In genomic region chr13:23750839-23751477, GRCm38 (mm10) we compare ENCODE assay signal across 8 mouse cellular contexts. TPM values are rescaled to one million over a fixed set of nuclear protein-coding genes. Genes with fewer than 3 reads are reported as not detected.
A peak's percentile ranks its signal among the peaks of the same experiment; 100 is the strongest.
DNase-seq lines count a peak whose midpoint lies in the region; ATAC-seq and TF ChIP-seq lines count a peak whose summit lies in the region.
"Not testable (repeated sequence)": the region's sequence is repeated elsewhere in the genome, so short reads cannot be mapped to it uniquely, and the experiment has no call there.

TSS of gene Hist1h2ab (plus strand) at chr13:23751126.

- peak; percentile 67 to 71 for DNase-seq in B cell, adult 2 months
- peak; percentile 26 to 29 for DNase-seq in adrenal gland, postnatal 4 days (ENCODE audit: low spot score in 2 of 2)
- DNase-seq in embryonic facial prominence, embryonic 14.5 days (ENCODE audit: low spot score), result peak; percentile 93
- DNase-seq in kidney, adult 9 months, result peak; percentile 60
- peak; percentile 90 for DNase-seq in limb, embryonic 14.5 days (ENCODE audit: low spot score)
- DNase-seq in spleen, adult 2 months (ENCODE audit: low read depth in 1 of 2, low spot score in 2 of 2), result peak in 1 of 2 experiments; percentile 66

- H3K27ac ChIP-seq in embryonic facial prominence, embryonic 14.5 days (replicated peaks; ENCODE audit: low read depth, low read length), result peak within 1 kb of the TSS; percentile 95
- H3K27ac ChIP-seq in heart, embryonic 12.5 days (ENCODE audit: poor library complexity, severe bottlenecking), result peak within 1 kb of the TSS; percentile 98
- peak within 1 kb of the TSS; percentile 93 for H3K27ac ChIP-seq in limb, embryonic 14.5 days (replicated peaks; ENCODE audit: low read depth, low read length)
- peak within 1 kb of the TSS; percentile 95 for H3K27ac ChIP-seq in midbrain, embryonic 12.5 days (replicated peaks)
- peak within 1 kb of the TSS; percentile 89 for H3K27ac ChIP-seq in spleen, adult 2 months (ENCODE audit: insufficient read depth, low read length)

- peak; percentile 38 for ATAC-seq in embryonic facial prominence, embryonic 14.5 days (ENCODE audit: low read depth)
- not testable (repeated sequence) for ATAC-seq in heart, embryonic 12.5 days (ENCODE audit: insufficient number of reproducible peaks, low FRiP score)
- ATAC-seq in limb, embryonic 14.5 days (ENCODE audit: low FRiP score, low read depth), result peak; percentile 60
- ATAC-seq in midbrain, embryonic 12.5 days (ENCODE audit: low FRiP score, low read depth), result peak; percentile 47

- H3K9me3 ChIP-seq in embryonic facial prominence, embryonic 14.5 days (ENCODE audit: control insufficient read depth, low read length); heart, embryonic 12.5 days (replicated peaks); limb, embryonic 14.5 days (ENCODE audit: control insufficient read depth, low read length); midbrain, embryonic 12.5 days: not testable (repeated sequence)

- H3K4me1 ChIP-seq in embryonic facial prominence, embryonic 14.5 days (ENCODE audit: control insufficient read depth, insufficient read depth, low read length); spleen, adult 2 months (ENCODE audit: control insufficient read depth, insufficient read depth, insufficient read length): not testable (repeated sequence)
- peaks cover 11% of the 10 kb centered on the region for H3K4me1 ChIP-seq in heart, embryonic 12.5 days (replicated peaks)
- H3K4me1 ChIP-seq in limb, embryonic 14.5 days (ENCODE audit: control insufficient read depth, insufficient read depth, low read length), result peaks cover 12% of the 10 kb centered on the region; the same call in 1 of the 2 replicates
- peaks cover 22% of the 10 kb centered on the region for H3K4me1 ChIP-seq in midbrain, embryonic 12.5 days

- TF ChIP-seq POLR2A in limb, embryonic 14.5 days (IDR thresholded peaks at IDR 0.05; ENCODE audit: borderline replicate concordance, extremely low read depth, insufficient read depth, insufficient read length), result peak; percentile 78; the same call in 1 of the 2 replicates
- TF ChIP-seq POLR2A in spleen, adult 2 months (IDR thresholded peaks at IDR 0.05; ENCODE audit: low read depth, low read length), result peak; percentile 9; the same call in 1 of the 2 replicates

- TF ChIP-seq CTCF in spleen, adult 2 months (IDR thresholded peaks at IDR 0.05; ENCODE audit: extremely low read depth, insufficient read depth, insufficient read length, insufficient replicate concordance), result not testable (repeated sequence)

- H3K4me3 ChIP-seq in embryonic facial prominence, embryonic 14.5 days (ENCODE audit: low read depth, low read length), result peak within 1 kb of the TSS; percentile 44
- peak within 1 kb of the TSS; percentile 53 for H3K4me3 ChIP-seq in heart, embryonic 12.5 days
- H3K4me3 ChIP-seq in limb, embryonic 14.5 days (replicated peaks; ENCODE audit: low read length), result peak within 1 kb of the TSS; percentile 42
- H3K4me3 ChIP-seq in midbrain, embryonic 12.5 days, result peak within 1 kb of the TSS; percentile 47
- peak within 1 kb of the TSS; percentile 48 for H3K4me3 ChIP-seq in spleen, adult 2 months (ENCODE audit: extremely low read depth, insufficient read depth, insufficient read length)

- H3K9ac ChIP-seq in embryonic facial prominence, embryonic 14.5 days (ENCODE audit: low read depth, low read length), result peak within 1 kb of the TSS; percentile 73
- H3K9ac ChIP-seq in heart, embryonic 12.5 days, result peak within 1 kb of the TSS; percentile 72; the same call in 1 of the 2 replicates
- peak within 1 kb of the TSS; percentile 61 for H3K9ac ChIP-seq in limb, embryonic 14.5 days (ENCODE audit: low read depth, low read length, severe bottlenecking)
- peak within 1 kb of the TSS; percentile 54 for H3K9ac ChIP-seq in midbrain, embryonic 12.5 days (replicated peaks)

- WGBS in embryonic facial prominence, embryonic 14.5 days, result 1% methylated on average over 25 of the region's 47 CpGs
- WGBS in heart, embryonic 12.5 days, result under 1% methylated on average over 28 of the region's 47 CpGs
- under 1% methylated on average over 25 of the region's 47 CpGs for WGBS in limb, embryonic 14.5 days
- WGBS in midbrain, embryonic 12.5 days, result under 1% methylated on average over 35 of the region's 47 CpGs
- WGBS in spleen, adult 2 months, result 1% methylated on average over 35 of the region's 47 CpGs

- H3K36me3 ChIP-seq in embryonic facial prominence, embryonic 14.5 days (ENCODE audit: control insufficient read depth, insufficient read depth, low read length); heart, embryonic 12.5 days; limb, embryonic 14.5 days (ENCODE audit: control insufficient read depth, insufficient read depth, low read length); midbrain, embryonic 12.5 days; spleen, adult 2 months (ENCODE audit: control insufficient read depth, insufficient read depth, low read length): not testable (repeated sequence)

- peak within 1 kb of the TSS; percentile 63 for H3K4me2 ChIP-seq in embryonic facial prominence, embryonic 14.5 days (ENCODE audit: low read depth, low read length)
- H3K4me2 ChIP-seq in heart, embryonic 12.5 days, result peak within 1 kb of the TSS; percentile 76
- H3K4me2 ChIP-seq in limb, embryonic 14.5 days (replicated peaks; ENCODE audit: low read depth, low read length, severe bottlenecking), result peak within 1 kb of the TSS; percentile 55
- peak within 1 kb of the TSS; percentile 60 for H3K4me2 ChIP-seq in midbrain, embryonic 12.5 days (replicated peaks)

- not testable (repeated sequence) for H3K27me3 ChIP-seq in embryonic facial prominence, embryonic 14.5 days (replicated peaks; ENCODE audit: control insufficient read depth, insufficient read depth, low read length); heart, embryonic 12.5 days (replicated peaks); limb, embryonic 14.5 days (ENCODE audit: control insufficient read depth, insufficient read depth, low read length); midbrain, embryonic 12.5 days; spleen, adult 2 months (ENCODE audit: control insufficient read depth, insufficient read depth, low read length)

RNA-seq across cellular contexts. Expression of gene Hist1h2ab, which starts in this region (rescaled TPM):
- total RNA-seq in adrenal gland, postnatal 4 days (2021), result 100 to 1,000 TPM; 457 to 545 TPM
- 30.2 and 32.6 TPM in 2 replicates for polyA plus RNA-seq in embryonic facial prominence, embryonic 14.5 days (2014; fragmentation: Nextera tagmentation; extraction: Ambion mirVana)
- polyA plus RNA-seq in heart, embryonic 12.5 days (2016; fragmentation: Nextera tagmentation; extraction: Ambion mirVana), result 16.7 and 20.9 TPM in 2 replicates
- 37.1 and 40.4 TPM in 2 replicates for polyA plus RNA-seq in limb, embryonic 14.5 days (2012; rRNA removed)
- 39.0 and 40.1 TPM in 2 replicates for polyA plus RNA-seq in limb, embryonic 14.5 days (2014; fragmentation: Nextera tagmentation; extraction: Ambion mirVana)
- 53.0 and 53.2 TPM in 2 replicates for polyA plus RNA-seq in midbrain, embryonic 12.5 days (2016; fragmentation: Nextera tagmentation; extraction: Ambion mirVana)
- 28.4 and 40.3 TPM in 2 replicates for polyA plus RNA-seq in spleen, adult 2 months (2012; rRNA removed)
